ENCODE assay signal across 7 mouse cellular contexts in the genomic region with DNA sequence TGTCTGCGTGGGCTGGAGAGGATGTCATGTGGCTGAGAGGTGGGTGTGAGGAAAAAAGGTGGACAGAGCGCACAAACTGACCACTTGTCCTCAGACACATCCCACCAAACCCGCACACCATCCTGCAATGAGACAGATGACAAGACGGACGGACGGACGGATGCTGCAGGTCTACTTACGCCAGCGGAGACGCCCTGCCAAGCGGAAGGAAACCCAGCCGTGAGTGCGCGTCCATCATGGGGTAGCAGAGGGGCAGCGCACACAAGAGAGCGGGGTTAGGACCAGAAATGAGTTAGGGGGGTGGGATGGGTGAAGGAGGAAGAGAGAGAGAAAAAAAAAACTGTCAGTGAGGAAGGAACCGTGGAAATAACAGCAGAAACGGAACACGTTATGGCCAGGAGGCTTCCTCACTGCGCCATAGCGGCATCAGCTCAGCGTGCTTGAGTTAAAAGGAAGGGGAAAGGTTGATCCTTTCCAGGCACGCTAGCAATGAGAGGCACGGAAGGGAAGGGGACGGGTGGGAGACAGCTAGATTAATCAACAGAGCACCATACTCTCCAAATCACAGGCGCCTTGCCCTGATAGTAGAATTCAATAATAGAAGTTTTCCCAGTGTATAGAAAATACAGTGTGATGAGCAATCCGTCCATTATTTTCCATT. TPM values are rescaled to one million over a fixed set of nuclear protein-coding genes. Genes with fewer than 3 reads are reported as not detected.
DNase-seq lines count a peak whose midpoint lies in the region; ATAC-seq lines count a peak whose summit lies in the region.

No protein-coding gene starts in this region.

- peaks cover 9% of the 10 kb centered on the region for H3K4me1 ChIP-seq in lung, embryonic 16.5 days (replicated peaks; ENCODE audit: control insufficient read depth, insufficient read depth, low read length)
- H3K4me1 ChIP-seq in forebrain, embryonic 13.5 days = peaks cover 7% of the 10 kb centered on the region; the same call in 1 of the 2 replicates
- H3K4me1 ChIP-seq in limb, embryonic 10.5 days = peaks cover 37% of the 10 kb centered on the region
- 0 out of 2 replicates have a peak, but pooled peaks cover 5% of the 10 kb centered on the region for H3K4me1 ChIP-seq in stomach, embryonic 14.5 days (ENCODE audit: control insufficient read depth, insufficient read depth, low read length)

- H3K9ac ChIP-seq in lung, embryonic 16.5 days (ENCODE audit: low read length) = peak overlapping the region; percentile 42
- peak overlapping the region; percentile 53 for H3K9ac ChIP-seq in forebrain, embryonic 13.5 days
- H3K9ac ChIP-seq in stomach, embryonic 14.5 days (replicated peaks; ENCODE audit: low read depth, low read length) = no peak overlapping the region

- H3K4me2 ChIP-seq in lung, embryonic 16.5 days (ENCODE audit: low read depth, low read length) = peak overlapping the region; percentile 57
- H3K4me2 ChIP-seq in forebrain, embryonic 13.5 days = peak overlapping the region; percentile 63
- H3K4me2 ChIP-seq in stomach, embryonic 14.5 days (replicated peaks; ENCODE audit: low read depth, low read length) = peak overlapping the region; percentile 52

- no peak for ATAC-seq in lung, embryonic 16.5 days (ENCODE audit: low read depth)
- no peak for ATAC-seq in forebrain, embryonic 13.5 days
- ATAC-seq in stomach, embryonic 14.5 days (ENCODE audit: insufficient number of reproducible peaks, insufficient read depth, low FRiP score, low read depth) = no peak

- H3K4me3 ChIP-seq in lung, embryonic 16.5 days (ENCODE audit: low read length) = peak overlapping the region; percentile 27
- H3K4me3 ChIP-seq in forebrain, embryonic 13.5 days = peak overlapping the region; percentile 35
- peak overlapping the region; percentile 40 for H3K4me3 ChIP-seq in limb, embryonic 10.5 days
- H3K4me3 ChIP-seq in stomach, embryonic 14.5 days (ENCODE audit: low read depth, low read length) = peak overlapping the region; percentile 22; the same call in 1 of the 2 replicates

- 32% methylated on average over 27 of the region's 27 CpGs for WGBS in lung, embryonic 16.5 days
- 37% methylated on average over 27 of the region's 27 CpGs for WGBS in forebrain, embryonic 13.5 days
- WGBS in limb, embryonic 10.5 days = 37% methylated on average over 27 of the region's 27 CpGs
- WGBS in stomach, embryonic 14.5 days = 27% methylated on average over 27 of the region's 27 CpGs

- no peak for DNase-seq in lung, postnatal 36 days
- DNase-seq in limb, embryonic 10.5 days (ENCODE audit: low spot score) = peak; percentile 41
- no peak for DNase-seq in spleen, postnatal 10 days (ENCODE audit: low spot score in 2 of 2)
- DNase-seq in ovary, postnatal 10 days (ENCODE audit: low spot score) = no peak

- H3K9me3 ChIP-seq in lung, embryonic 16.5 days (ENCODE audit: control insufficient read depth, low read length) = no peaks in the 10 kb centered on the region
- H3K9me3 ChIP-seq in forebrain, embryonic 13.5 days (replicated peaks) = no peaks in the 10 kb centered on the region
- no peaks in the 10 kb centered on the region for H3K9me3 ChIP-seq in limb, embryonic 10.5 days (replicated peaks)
- H3K9me3 ChIP-seq in stomach, embryonic 14.5 days (ENCODE audit: control insufficient read depth, low read depth, low read length) = no peaks in the 10 kb centered on the region

- no peak overlapping the region for H3K27ac ChIP-seq in lung, embryonic 16.5 days (ENCODE audit: low read length)
- no peak overlapping the region for H3K27ac ChIP-seq in forebrain, embryonic 13.5 days
- 0 out of 2 replicates have a peak overlapping the region, but pooled peaks have one; percentile 12 for H3K27ac ChIP-seq in limb, embryonic 10.5 days
- H3K27ac ChIP-seq in stomach, embryonic 14.5 days (ENCODE audit: low read length) = no peak overlapping the region

- H3K27me3 ChIP-seq in lung, embryonic 16.5 days (ENCODE audit: control insufficient read depth, insufficient read depth, low read depth, low read length) = peaks cover 2% of the 10 kb centered on the region
- H3K27me3 ChIP-seq in forebrain, embryonic 13.5 days = peaks cover 7% of the 10 kb centered on the region; the same call in 1 of the 2 replicates
- peaks cover 23% of the 10 kb centered on the region for H3K27me3 ChIP-seq in limb, embryonic 10.5 days (ENCODE audit: low read depth, poor library complexity, severe bottlenecking)
- H3K27me3 ChIP-seq in stomach, embryonic 14.5 days (ENCODE audit: control insufficient read depth, insufficient read depth, low read length) = no peaks in the 10 kb centered on the region

- H3K36me3 ChIP-seq in lung, embryonic 16.5 days (ENCODE audit: control insufficient read depth, insufficient read depth, low read length) = no peaks in the 10 kb centered on the region
- no peaks in the 10 kb centered on the region for H3K36me3 ChIP-seq in forebrain, embryonic 13.5 days (ENCODE audit: poor library complexity, severe bottlenecking)
- no peaks in the 10 kb centered on the region for H3K36me3 ChIP-seq in limb, embryonic 10.5 days
- no peaks in the 10 kb centered on the region for H3K36me3 ChIP-seq in stomach, embryonic 14.5 days (ENCODE audit: control insufficient read depth, insufficient read depth, low read length)

RNA-seq across cellular contexts. Expression of a gene that starts 18.8 kb away (rescaled TPM):
- polyA plus RNA-seq in lung, embryonic 16.5 days (2015; fragmentation: Nextera tagmentation; extraction: Ambion mirVana) = 12.7 and 13.2 TPM in 2 replicates
- 0.32 and 0.34 TPM in 2 replicates for polyA plus RNA-seq in forebrain, embryonic 13.5 days (2015; fragmentation: Nextera tagmentation; extraction: Ambion mirVana)
- polyA plus RNA-seq in limb, embryonic 10.5 days (2016; fragmentation: Nextera tagmentation; extraction: Ambion mirVana) = 0.11 and 0.48 TPM in 2 replicates
- polyA plus RNA-seq in stomach, embryonic 14.5 days (2014; fragmentation: Nextera tagmentation; extraction: Ambion mirVana) = 1.3 and 1.8 TPM in 2 replicates

RNA-seq across cellular contexts. Expression of a gene that starts 30.3 kb away (rescaled TPM):
- 0.26 and 0.38 TPM in 2 replicates for polyA plus RNA-seq in lung, embryonic 16.5 days (2015; fragmentation: Nextera tagmentation; extraction: Ambion mirVana)
- 0.16 TPM in 1 of 2 replicates, not detected in the other for polyA plus RNA-seq in forebrain, embryonic 13.5 days (2015; fragmentation: Nextera tagmentation; extraction: Ambion mirVana)
- polyA plus RNA-seq in limb, embryonic 10.5 days (2016; fragmentation: Nextera tagmentation; extraction: Ambion mirVana) = not detected in 2 replicates
- not detected in 2 replicates for polyA plus RNA-seq in stomach, embryonic 14.5 days (2014; fragmentation: Nextera tagmentation; extraction: Ambion mirVana)

RNA-seq across cellular contexts. Expression of a gene that starts 47.1 kb away (rescaled TPM):
- polyA plus RNA-seq in lung, embryonic 16.5 days (2015; fragmentation: Nextera tagmentation; extraction: Ambion mirVana) = not detected in 2 replicates
- not detected in 2 replicates for polyA plus RNA-seq in forebrain, embryonic 13.5 days (2015; fragmentation: Nextera tagmentation; extraction: Ambion mirVana)
- not detected in 2 replicates for polyA plus RNA-seq in limb, embryonic 10.5 days (2016; fragmentation: Nextera tagmentation; extraction: Ambion mirVana)
- not detected in 2 replicates for polyA plus RNA-seq in stomach, embryonic 14.5 days (2014; fragmentation: Nextera tagmentation; extraction: Ambion mirVana)
